Mouse (Mus musculus): ENCODE measurements around the gene BC030867. TPM values are rescaled to one million over a fixed set of nuclear protein-coding genes. Genes with fewer than 3 reads are reported as not detected.

The BC030867 gene
- polyA plus RNA-seq, 1 experiment from 2014 or later: 17.9 TPM

- 89% methylated on average over 9 of the region's 9 CpGs for WGBS
- ATAC-seq (ENCODE audit: insufficient read depth, low FRiP score, low TSS enrichment): no peak
Measured at GRCm38 (mm10) chr11:102308104-102308503, 59.4 kb downstream of the BC030867 start.

DNA sequence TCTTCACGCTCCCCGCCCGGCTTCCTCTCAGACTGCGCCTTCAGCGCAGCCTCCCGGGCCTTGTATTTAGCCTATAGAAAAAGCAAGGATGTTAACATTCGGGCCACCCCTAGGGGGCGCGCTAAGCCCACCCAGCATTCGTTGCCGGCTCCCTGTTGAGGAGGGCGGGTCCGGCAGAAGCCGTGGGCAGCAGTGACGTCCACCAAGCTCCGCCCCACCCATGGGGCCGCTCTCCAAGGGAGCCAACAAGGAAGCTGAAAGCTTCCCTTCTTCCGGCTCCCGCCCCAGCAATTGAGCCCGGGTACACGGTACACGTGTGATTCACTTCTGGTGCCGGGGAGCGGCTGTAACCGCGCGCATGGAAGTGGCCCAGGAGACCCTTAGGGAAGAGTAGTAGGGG lies 60.3 kb downstream of the BC030867 start:
- peaks cover 13% of the 10 kb centered on the region for H3K4me1 ChIP-seq (ENCODE audit: control insufficient read depth, insufficient read depth, low read length)
- WGBS: under 1% methylated on average over 27 of the region's 27 CpGs
- H3K4me2 ChIP-seq (ENCODE audit: low read depth): peak overlapping the region; percentile 42
- peak; percentile 98 for DNase-seq (ENCODE audit: low spot score)
- peaks cover 17% of the 10 kb centered on the region for H3K36me3 ChIP-seq (ENCODE audit: control insufficient read depth, insufficient read depth, low read length)
- peak; percentile 80 for ATAC-seq (ENCODE audit: insufficient read depth, low FRiP score, low TSS enrichment)
- H3K9me3 ChIP-seq (ENCODE audit: control insufficient read depth, low read length): no peaks in the 10 kb centered on the region
- H3K9ac ChIP-seq (ENCODE audit: low read length): no peak overlapping the region
- no peak overlapping the region for H3K27ac ChIP-seq (ENCODE audit: low read depth, low read length)
- H3K4me3 ChIP-seq (ENCODE audit: low read depth, low read length): peak overlapping the region; percentile 17
- H3K27me3 ChIP-seq (ENCODE audit: control insufficient read depth, insufficient read depth, low read length): no peaks in the 10 kb centered on the region

More at GRCm38 (mm10) chr11:102308104-102308503, 59.4 kb downstream of the BC030867 start:
- H3K4me3 ChIP-seq (ENCODE audit: low read depth, low read length): no peak overlapping the region
- no peak for DNase-seq (ENCODE audit: low spot score)
- H3K4me2 ChIP-seq (ENCODE audit: low read depth): no peak overlapping the region
- H3K36me3 ChIP-seq (ENCODE audit: control insufficient read depth, insufficient read depth, low read length): peaks cover 12% of the 10 kb centered on the region
- H3K9me3 ChIP-seq (ENCODE audit: control insufficient read depth, low read length): no peaks in the 10 kb centered on the region
- H3K27me3 ChIP-seq (ENCODE audit: control insufficient read depth, insufficient read depth, low read length): no peaks in the 10 kb centered on the region
- peaks cover 13% of the 10 kb centered on the region for H3K4me1 ChIP-seq (ENCODE audit: control insufficient read depth, insufficient read depth, low read length)
- no peak overlapping the region for H3K27ac ChIP-seq (ENCODE audit: low read depth, low read length)
- H3K9ac ChIP-seq (ENCODE audit: low read length): no peak overlapping the region

DNA sequence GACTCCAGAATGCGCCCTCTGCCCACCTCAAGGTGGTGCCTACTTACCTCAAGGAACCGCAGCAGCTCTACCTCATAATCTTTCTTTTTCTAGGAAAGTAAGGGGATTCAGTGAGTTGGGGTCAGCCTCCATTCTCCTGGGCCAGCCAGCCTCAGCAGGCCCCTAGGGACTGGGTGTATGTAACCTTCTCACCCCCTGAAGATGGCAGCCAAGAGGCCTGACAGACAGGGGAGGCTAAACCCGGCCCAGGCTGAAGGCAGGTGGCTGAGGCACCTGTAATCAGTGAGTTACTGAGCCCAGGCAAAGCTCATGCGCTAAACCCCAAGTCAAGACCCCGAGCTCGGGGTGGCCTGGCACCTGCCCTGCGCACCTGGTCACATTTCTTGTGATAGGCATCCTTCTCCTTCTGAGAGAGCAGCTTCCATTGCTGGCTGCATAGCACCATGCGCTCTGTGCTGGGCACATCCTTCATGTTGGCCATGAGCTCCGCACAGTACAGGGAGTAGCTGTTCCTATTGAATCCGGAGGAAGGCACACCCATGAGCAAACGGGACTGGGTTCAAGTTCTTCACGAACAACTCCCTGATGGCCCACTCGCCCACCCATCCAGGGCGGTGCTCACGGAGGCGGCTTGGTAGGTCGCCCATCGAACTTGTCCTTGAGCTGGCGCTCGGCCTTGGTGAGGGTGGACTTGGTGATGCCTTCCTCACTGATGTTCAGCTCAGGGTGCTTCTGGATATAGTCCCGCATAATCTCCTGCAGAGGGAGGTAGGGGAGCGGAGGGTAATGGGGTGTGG lies 61.3 kb downstream of the BC030867 start:
- Histone ChIP-seq H3K4me3 (ENCODE audit: low read depth, low read length) (peak overlapping the region; percentile 17), H3K9me3 (ENCODE audit: control insufficient read depth, low read length) (no peaks in the 10 kb centered on the region), H3K36me3 (ENCODE audit: control insufficient read depth, insufficient read depth, low read length) (peaks cover 17% of the 10 kb centered on the region), H3K9ac (ENCODE audit: low read length) (no peak overlapping the region), H3K4me2 (ENCODE audit: low read depth) (peak overlapping the region; percentile 42), H3K27me3 (ENCODE audit: control insufficient read depth, insufficient read depth, low read length) (no peaks in the 10 kb centered on the region), H3K4me1 (ENCODE audit: control insufficient read depth, insufficient read depth, low read length) (peaks cover 13% of the 10 kb centered on the region), H3K27ac (ENCODE audit: low read depth, low read length) (no peak overlapping the region)
- ATAC-seq (ENCODE audit: insufficient read depth, low FRiP score, low TSS enrichment): peak; percentile 4; the same call in 1 of the 2 replicates
- 88% methylated on average over 22 of the region's 22 CpGs for WGBS
- DNase-seq (ENCODE audit: low spot score): no peak

DNA sequence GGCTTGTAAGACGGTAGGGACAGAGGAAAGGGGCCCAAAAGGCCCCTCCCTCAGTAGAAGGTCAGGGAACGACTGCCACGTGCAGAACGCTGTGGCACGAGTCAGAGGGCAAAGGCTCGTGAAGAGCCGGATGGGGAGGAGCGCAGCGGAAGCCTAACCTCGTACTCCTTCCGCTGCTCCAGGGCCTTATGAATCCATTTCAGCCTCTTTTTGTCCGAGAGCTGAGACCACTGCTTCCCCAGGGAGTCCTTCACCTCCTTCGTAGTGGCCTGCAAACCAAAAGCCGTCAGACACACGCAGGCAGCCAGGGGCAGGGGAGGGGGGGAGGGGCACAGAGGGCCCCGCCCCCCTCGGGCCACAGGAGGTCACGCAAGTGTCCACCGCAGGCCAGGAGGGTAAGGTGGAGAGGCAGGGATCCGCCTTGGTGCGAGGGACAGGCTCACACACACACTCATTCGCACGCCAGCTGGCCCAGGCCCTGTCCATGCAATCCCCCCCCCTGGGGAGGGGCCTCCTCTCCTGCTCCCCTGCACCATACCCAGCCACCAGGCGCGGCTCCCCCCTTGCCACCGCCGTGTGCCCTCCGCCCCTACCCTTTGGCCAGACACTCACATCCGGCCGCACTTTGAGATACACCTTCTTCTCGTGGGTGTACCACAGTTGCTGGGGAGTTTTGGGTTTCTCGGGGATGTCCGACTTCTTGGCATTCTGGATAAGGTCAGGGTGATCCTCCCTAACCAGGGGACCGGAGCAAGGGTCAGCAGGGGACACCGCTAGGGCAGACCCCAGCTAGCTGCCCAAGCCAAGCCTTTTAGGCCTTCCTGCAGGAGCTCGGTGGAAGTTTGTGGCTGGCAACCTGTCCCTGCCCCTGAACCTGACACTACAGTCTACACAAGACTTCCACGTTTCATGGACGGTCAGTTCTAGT lies 62.4 kb downstream of the BC030867 start:
- Histone ChIP-seq H3K9me3 (ENCODE audit: control insufficient read depth, low read length) (no peaks in the 10 kb centered on the region), H3K27me3 (ENCODE audit: control insufficient read depth, insufficient read depth, low read length) (no peaks in the 10 kb centered on the region), H3K9ac (ENCODE audit: low read length) (peak overlapping the region; percentile 19; the same call in 1 of the 2 replicates), H3K27ac (ENCODE audit: low read depth, low read length) (0 out of 2 replicates have a peak overlapping the region, but pooled peaks have one; percentile 17), H3K4me3 (ENCODE audit: low read depth, low read length) (no peak overlapping the region), H3K36me3 (ENCODE audit: control insufficient read depth, insufficient read depth, low read length) (peaks cover 17% of the 10 kb centered on the region), H3K4me1 (ENCODE audit: control insufficient read depth, insufficient read depth, low read length) (peaks cover 20% of the 10 kb centered on the region), H3K4me2 (ENCODE audit: low read depth) (no peak overlapping the region)
- WGBS: 40% methylated on average over 35 of the region's 38 CpGs
- DNase-seq (ENCODE audit: low spot score) (no peak), ATAC-seq (ENCODE audit: insufficient read depth, low FRiP score, low TSS enrichment) (no peak)

DNA sequence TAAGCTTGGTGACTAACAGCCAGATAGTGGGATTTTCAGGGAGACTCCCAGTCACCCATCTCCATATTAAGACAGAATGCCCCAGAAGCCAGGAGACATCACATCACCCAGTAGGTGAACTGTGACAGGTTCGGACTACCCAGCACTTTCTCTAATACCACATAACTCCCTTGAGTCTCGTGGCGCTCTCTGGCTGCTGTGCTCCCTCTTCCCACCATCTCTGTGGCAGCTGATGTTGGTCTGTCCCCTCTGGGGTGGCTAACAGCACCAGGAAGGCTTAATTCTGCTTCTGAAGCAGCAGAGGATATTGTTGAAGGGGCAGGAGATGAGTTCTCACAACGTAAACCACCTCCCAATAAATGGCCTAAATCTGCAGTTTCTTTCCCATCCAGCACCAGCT lies 63.3 kb downstream of the BC030867 start:
- DNase-seq (ENCODE audit: low spot score) (no peak), ATAC-seq (ENCODE audit: insufficient read depth, low FRiP score, low TSS enrichment) (no peak)
- H3K4me3 ChIP-seq (ENCODE audit: low read depth, low read length): no peak overlapping the region
- H3K4me1 ChIP-seq (ENCODE audit: control insufficient read depth, insufficient read depth, low read length): peaks cover 25% of the 10 kb centered on the region
- WGBS: 75% methylated on average over 4 of the region's 4 CpGs
- no peak overlapping the region for H3K9ac ChIP-seq (ENCODE audit: low read length)
- H3K27ac ChIP-seq (ENCODE audit: low read depth, low read length): no peak overlapping the region
- no peaks in the 10 kb centered on the region for H3K27me3 ChIP-seq (ENCODE audit: control insufficient read depth, insufficient read depth, low read length)
- H3K36me3 ChIP-seq (ENCODE audit: control insufficient read depth, insufficient read depth, low read length): peaks cover 12% of the 10 kb centered on the region
- H3K4me2 ChIP-seq (ENCODE audit: low read depth): no peak overlapping the region
- H3K9me3 ChIP-seq (ENCODE audit: control insufficient read depth, low read length): no peaks in the 10 kb centered on the region

- 90% methylated on average over 6 of the region's 6 CpGs for WGBS
- Histone ChIP-seq H3K9ac (ENCODE audit: low read length) (no peak overlapping the region), H3K4me3 (ENCODE audit: low read depth, low read length) (no peak overlapping the region), H3K36me3 (ENCODE audit: control insufficient read depth, insufficient read depth, low read length) (peaks cover 9% of the 10 kb centered on the region), H3K9me3 (ENCODE audit: control insufficient read depth, low read length) (no peaks in the 10 kb centered on the region), H3K27me3 (ENCODE audit: control insufficient read depth, insufficient read depth, low read length) (no peaks in the 10 kb centered on the region), H3K4me2 (ENCODE audit: low read depth) (no peak overlapping the region), H3K27ac (ENCODE audit: low read depth, low read length) (no peak overlapping the region), H3K4me1 (ENCODE audit: control insufficient read depth, insufficient read depth, low read length) (peaks cover 25% of the 10 kb centered on the region)
- ATAC-seq (ENCODE audit: insufficient read depth, low FRiP score, low TSS enrichment) (no peak), DNase-seq (ENCODE audit: low spot score) (no peak)
Measured at GRCm38 (mm10) chr11:102312586-102312985, 63.9 kb downstream of the BC030867 start.

DNA sequence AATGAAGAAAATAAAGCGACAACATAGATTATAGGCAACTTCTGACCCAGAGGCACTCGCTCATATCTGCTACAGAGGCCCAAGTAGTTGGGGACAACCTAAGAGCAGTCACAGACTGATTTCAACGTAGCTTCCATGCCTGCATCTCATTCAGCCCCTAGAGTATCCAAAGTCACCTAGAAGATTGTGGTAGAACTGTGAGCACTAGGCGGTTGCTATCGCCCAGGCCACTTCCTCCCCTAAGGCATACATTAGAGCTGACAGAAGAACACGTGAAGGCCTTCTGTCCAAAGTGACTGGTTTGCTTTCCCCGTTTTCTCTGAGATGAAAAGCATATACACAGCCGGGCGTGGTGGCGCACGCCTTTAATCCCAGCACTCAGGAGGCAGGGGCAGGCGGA lies 65.6 kb downstream of the BC030867 start:
- WGBS: 85% methylated on average over 12 of the region's 12 CpGs
- no peak for DNase-seq (ENCODE audit: low spot score)

More for the DNA sequence above, 65.6 kb downstream of the BC030867 start:
- H3K4me3 ChIP-seq (ENCODE audit: low read depth, low read length): no peak overlapping the region
- no peak overlapping the region for H3K27ac ChIP-seq (ENCODE audit: low read depth, low read length)
- no peak overlapping the region for H3K9ac ChIP-seq (ENCODE audit: low read length)
- no peak for ATAC-seq (ENCODE audit: insufficient read depth, low FRiP score, low TSS enrichment)
- H3K27me3 ChIP-seq (ENCODE audit: control insufficient read depth, insufficient read depth, low read length): no peaks in the 10 kb centered on the region
- no peak overlapping the region for H3K4me2 ChIP-seq (ENCODE audit: low read depth)
- H3K9me3 ChIP-seq (ENCODE audit: control insufficient read depth, low read length): no peaks in the 10 kb centered on the region
- peaks cover 5% of the 10 kb centered on the region for H3K36me3 ChIP-seq (ENCODE audit: control insufficient read depth, insufficient read depth, low read length)
- peaks cover 24% of the 10 kb centered on the region for H3K4me1 ChIP-seq (ENCODE audit: control insufficient read depth, insufficient read depth, low read length)

Data from neural tube, embryonic 11.5 days (tissue).